Mouse (Mus musculus): ENCODE measurements around the gene Kcng4.

DNA sequence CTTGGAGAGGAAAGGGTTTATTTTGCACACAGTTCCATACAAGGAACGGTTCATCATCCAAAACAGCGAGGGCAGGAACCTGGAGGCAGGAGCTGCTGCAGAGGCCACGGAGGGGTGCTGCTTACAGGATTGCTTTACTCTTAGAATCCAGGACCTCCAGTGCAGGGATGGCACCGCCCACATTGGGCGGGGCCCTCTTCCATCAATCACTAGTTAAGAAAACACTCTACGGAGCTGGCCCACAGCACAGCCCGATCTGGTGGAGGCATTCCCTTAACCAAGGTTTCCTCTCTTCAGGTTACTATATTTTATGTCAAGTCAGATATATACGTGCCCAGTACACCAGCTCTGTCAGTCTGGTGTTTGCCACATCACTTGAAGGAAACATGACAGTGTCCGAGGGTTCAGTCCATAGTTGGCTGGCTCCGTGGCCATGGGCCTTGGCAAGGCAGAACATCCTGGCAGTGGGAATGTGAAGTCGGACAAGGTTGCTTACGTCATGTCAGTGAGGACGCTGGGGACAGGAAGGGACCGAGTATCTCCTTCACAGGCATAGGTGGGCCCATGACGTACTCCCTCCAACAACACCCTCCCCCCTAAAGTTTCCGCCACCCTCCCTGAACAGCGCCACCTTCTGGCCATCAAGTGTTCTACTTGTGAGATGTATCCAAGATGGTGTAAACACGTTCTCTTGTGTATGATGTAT is 42.8 kb upstream of the Kcng4 start:
- TF ChIP-seq CTCF (IDR thresholded peaks at IDR 0.05; ENCODE audit: borderline replicate concordance, extremely low read depth, insufficient read depth, insufficient read length), result peak; percentile 65
- no peak for TF ChIP-seq POLR2A (IDR thresholded peaks at IDR 0.05; ENCODE audit: borderline replicate concordance, extremely low read depth, insufficient read depth, insufficient read length, poor library complexity, severe bottlenecking)

Data from brain, embryonic 14.5 days (tissue).